Mouse (Mus musculus): ENCODE measurements at regions not wholly inside any gene's neighbourhood (a gene's known extent, or its start where the extent isn't known, plus 50 kb on each side); places are given as distances from the start of the nearest gene placed in this dataset.
A peak's percentile ranks its signal among the peaks of the same experiment; 100 is the strongest.

- Histone ChIP-seq H3K27me3 (no peaks in the 10 kb centered on the region), H3K4me1 (no peaks in the 10 kb centered on the region), H3K4me3 (no peak overlapping the region), H3K4me2 (replicated peaks) (no peak overlapping the region), H3K27ac (replicated peaks) (no peak overlapping the region), H3K36me3 (no peaks in the 10 kb centered on the region), H3K9me3 (no peaks in the 10 kb centered on the region), H3K9ac (replicated peaks) (no peak overlapping the region)
- no peak for ATAC-seq (ENCODE audit: low FRiP score, low read depth)
Observed at GRCm38 (mm10) chr8:44656031-44656430, 279.2 kb upstream of the Fat1 start.

- Histone ChIP-seq H3K36me3 (no peaks in the 10 kb centered on the region), H3K4me2 (replicated peaks) (no peak overlapping the region), H3K4me1 (no peaks in the 10 kb centered on the region), H3K4me3 (no peak overlapping the region), H3K27me3 (no peaks in the 10 kb centered on the region), H3K27ac (replicated peaks) (no peak overlapping the region), H3K9ac (replicated peaks) (no peak overlapping the region), H3K9me3 (no peaks in the 10 kb centered on the region)
- WGBS = 81% methylated on average over 4 of the region's 4 CpGs
- no peak for ATAC-seq (ENCODE audit: low FRiP score, low read depth)
Observed at GRCm38 (mm10) chr8:44656470-44656869, 278.8 kb upstream of the Fat1 start.

- no peaks in the 10 kb centered on the region for H3K4me1 ChIP-seq
- no peaks in the 10 kb centered on the region for H3K36me3 ChIP-seq
- WGBS = 82% methylated on average over 2 of the region's 2 CpGs
- ATAC-seq (ENCODE audit: low FRiP score, low read depth) = no peak
- no peak overlapping the region for H3K27ac ChIP-seq (replicated peaks)
- H3K27me3 ChIP-seq = no peaks in the 10 kb centered on the region
- H3K9me3 ChIP-seq = no peaks in the 10 kb centered on the region
- H3K4me2 ChIP-seq (replicated peaks) = no peak overlapping the region
- no peak overlapping the region for H3K9ac ChIP-seq (replicated peaks)
- no peak overlapping the region for H3K4me3 ChIP-seq
Observed at GRCm38 (mm10) chr8:44661696-44662095, 273.6 kb upstream of the Fat1 start.

GRCm38 (mm10) chr8:44687126-44687525 lies 248.1 kb upstream of the Fat1 start:
- Histone ChIP-seq H3K27ac (replicated peaks) (no peak overlapping the region), H3K9me3 (no peaks in the 10 kb centered on the region), H3K27me3 (no peaks in the 10 kb centered on the region), H3K4me2 (replicated peaks) (no peak overlapping the region), H3K36me3 (no peaks in the 10 kb centered on the region), H3K4me3 (no peak overlapping the region), H3K9ac (replicated peaks) (no peak overlapping the region), H3K4me1 (no peaks in the 10 kb centered on the region)
- ATAC-seq (ENCODE audit: low FRiP score, low read depth) = no peak
- 85% methylated on average over 9 of the region's 9 CpGs for WGBS

- ATAC-seq (ENCODE audit: low FRiP score, low read depth) = no peak
- WGBS = 83% methylated on average over 9 of the region's 9 CpGs
Observed at GRCm38 (mm10) chr8:44689837-44690592, 245.2 kb upstream of the Fat1 start.

GRCm38 (mm10) chr8:44690593-44690950 lies 244.7 kb upstream of the Fat1 start:
- 95% methylated on average over 4 of the region's 4 CpGs for WGBS
- no peak for ATAC-seq (ENCODE audit: low FRiP score, low read depth)

More at GRCm38 (mm10) chr8:44689837-44690592, 245.2 kb upstream of the Fat1 start:
- H3K4me2 ChIP-seq (replicated peaks) = no peak overlapping the region
- no peak overlapping the region for H3K27ac ChIP-seq (replicated peaks)
- H3K27me3 ChIP-seq = no peaks in the 10 kb centered on the region
- H3K36me3 ChIP-seq = no peaks in the 10 kb centered on the region
- no peaks in the 10 kb centered on the region for H3K9me3 ChIP-seq
- H3K4me1 ChIP-seq = peaks cover 7% of the 10 kb centered on the region; the same call in 1 of the 2 replicates
- no peak overlapping the region for H3K4me3 ChIP-seq
- no peak overlapping the region for H3K9ac ChIP-seq (replicated peaks)

GRCm38 (mm10) chr8:44691140-44691539 lies 244.1 kb upstream of the Fat1 start:
- Histone ChIP-seq H3K27ac (replicated peaks) (no peak overlapping the region), H3K27me3 (no peaks in the 10 kb centered on the region), H3K36me3 (no peaks in the 10 kb centered on the region), H3K4me1 (peaks cover 9% of the 10 kb centered on the region), H3K9me3 (no peaks in the 10 kb centered on the region), H3K9ac (replicated peaks) (no peak overlapping the region), H3K4me2 (replicated peaks) (no peak overlapping the region), H3K4me3 (no peak overlapping the region)
- ATAC-seq (ENCODE audit: low FRiP score, low read depth) = no peak
- WGBS = 79% methylated on average over 7 of the region's 7 CpGs

More at GRCm38 (mm10) chr8:44690593-44690950, 244.7 kb upstream of the Fat1 start:
- Histone ChIP-seq H3K9me3 (no peaks in the 10 kb centered on the region), H3K4me2 (replicated peaks) (no peak overlapping the region), H3K27me3 (no peaks in the 10 kb centered on the region), H3K9ac (replicated peaks) (no peak overlapping the region), H3K4me1 (peaks cover 8% of the 10 kb centered on the region; the same call in 1 of the 2 replicates), H3K27ac (replicated peaks) (no peak overlapping the region), H3K36me3 (no peaks in the 10 kb centered on the region), H3K4me3 (no peak overlapping the region)

- no peaks in the 10 kb centered on the region for H3K9me3 ChIP-seq
- H3K27me3 ChIP-seq = no peaks in the 10 kb centered on the region
- no peak overlapping the region for H3K27ac ChIP-seq (replicated peaks)
- 88% methylated on average over 8 of the region's 8 CpGs for WGBS
- H3K9ac ChIP-seq (replicated peaks) = no peak overlapping the region
- H3K4me2 ChIP-seq (replicated peaks) = no peak overlapping the region
- no peaks in the 10 kb centered on the region for H3K36me3 ChIP-seq
- H3K4me3 ChIP-seq = no peak overlapping the region
- peaks cover 14% of the 10 kb centered on the region for H3K4me1 ChIP-seq
- no peak for ATAC-seq (ENCODE audit: low FRiP score, low read depth)
Observed at GRCm38 (mm10) chr8:44692036-44692688, 243.1 kb upstream of the Fat1 start.

GRCm38 (mm10) chr8:44694861-44695260 lies 240.4 kb upstream of the Fat1 start:
- no peak overlapping the region for H3K4me3 ChIP-seq
- H3K36me3 ChIP-seq = no peaks in the 10 kb centered on the region
- no peaks in the 10 kb centered on the region for H3K9me3 ChIP-seq
- no peak overlapping the region for H3K9ac ChIP-seq (replicated peaks)
- WGBS = 66% methylated on average over 9 of the region's 9 CpGs
- no peak overlapping the region for H3K4me2 ChIP-seq (replicated peaks)
- H3K27me3 ChIP-seq = no peaks in the 10 kb centered on the region
- H3K4me1 ChIP-seq = peaks cover 14% of the 10 kb centered on the region
- ATAC-seq (ENCODE audit: low FRiP score, low read depth) = no peak
- H3K27ac ChIP-seq (replicated peaks) = no peak overlapping the region

GRCm38 (mm10) chr8:44696066-44696853 lies 239.0 kb upstream of the Fat1 start:
- Histone ChIP-seq H3K9me3 (no peaks in the 10 kb centered on the region), H3K27ac (replicated peaks) (no peak overlapping the region)

GRCm38 (mm10) chr8:44699384-44700105 lies 235.7 kb upstream of the Fat1 start:
- WGBS = 84% methylated on average over 18 of the region's 18 CpGs
- H3K4me3 ChIP-seq = no peak overlapping the region
- no peak for ATAC-seq (ENCODE audit: low FRiP score, low read depth)
- H3K4me1 ChIP-seq = peaks cover 11% of the 10 kb centered on the region
- H3K4me2 ChIP-seq (replicated peaks) = no peak overlapping the region
- no peaks in the 10 kb centered on the region for H3K9me3 ChIP-seq
- H3K9ac ChIP-seq (replicated peaks) = no peak overlapping the region
- H3K36me3 ChIP-seq = no peaks in the 10 kb centered on the region
- H3K27me3 ChIP-seq = no peaks in the 10 kb centered on the region
- no peak overlapping the region for H3K27ac ChIP-seq (replicated peaks)

More at GRCm38 (mm10) chr8:44696066-44696853, 239.0 kb upstream of the Fat1 start:
- whole genome bisulfite sequencing = 40% methylated on average over 9 of the region's 9 CpGs
- no peak overlapping the region for H3K9ac ChIP-seq (replicated peaks)
- no peak overlapping the region for H3K4me2 ChIP-seq (replicated peaks)
- no peaks in the 10 kb centered on the region for H3K27me3 ChIP-seq
- no peak overlapping the region for H3K4me3 ChIP-seq
- H3K4me1 ChIP-seq = peaks cover 14% of the 10 kb centered on the region
- no peaks in the 10 kb centered on the region for H3K36me3 ChIP-seq
- peak; percentile 80 for ATAC-seq (ENCODE audit: low FRiP score, low read depth)

Measured in midbrain, embryonic 12.5 days (tissue).